Mouse (Mus musculus): ENCODE results near the gene Rapgef1. TPM values are rescaled to one million over a fixed set of nuclear protein-coding genes. Genes with fewer than 3 reads are reported as not detected.
A peak's percentile ranks its signal among the peaks of the same experiment; 100 is the strongest.

Gene Rapgef1
- polyA plus RNA-seq (2015; fragmentation: Nextera tagmentation; extraction: Ambion mirVana), result 13.5 and 15.5 TPM in 2 replicates

GRCm38 (mm10) chr2:29619484-29620300 lies at the start of gene Rapgef1:
Gene Rapgef1, plus strand, starts transcription at chr2:29619720.
- H3K4me1 ChIP-seq (replicated peaks), result peaks cover 45% of the 10 kb centered on the region
- peak; percentile 81 for ATAC-seq (ENCODE audit: low read depth)
- H3K36me3 ChIP-seq, result no peaks in the 10 kb centered on the region
- H3K9ac ChIP-seq, result peak within 1 kb of the TSS; percentile 91
- no peaks in the 10 kb centered on the region for H3K27me3 ChIP-seq
- H3K4me2 ChIP-seq, result peak within 1 kb of the TSS; percentile 85
- peak within 1 kb of the TSS; percentile 85 for H3K4me3 ChIP-seq
- H3K9me3 ChIP-seq, result no peaks in the 10 kb centered on the region
- peak within 1 kb of the TSS; percentile 93 for H3K27ac ChIP-seq (replicated peaks)
- WGBS, result under 1% methylated on average over 76 of the region's 101 CpGs

GRCm38 (mm10) chr2:29571921-29572700 lies 47.4 kb upstream of the Rapgef1 start:
- Histone ChIP-seq H3K4me2 (no peak overlapping the region), H3K9ac (no peak overlapping the region), H3K9me3 (no peaks in the 10 kb centered on the region), H3K27me3 (no peaks in the 10 kb centered on the region), H3K4me1 (replicated peaks) (peaks cover 33% of the 10 kb centered on the region), H3K4me3 (no peak overlapping the region), H3K36me3 (no peaks in the 10 kb centered on the region), H3K27ac (replicated peaks) (no peak overlapping the region)
- WGBS, result 65% methylated on average over 9 of the region's 9 CpGs
- ATAC-seq (ENCODE audit: low read depth), result no peak

- WGBS, result 18% methylated on average over 5 of the region's 5 CpGs
- Histone ChIP-seq H3K4me3 (no peak overlapping the region), H3K4me2 (no peak overlapping the region), H3K9ac (no peak overlapping the region), H3K36me3 (no peaks in the 10 kb centered on the region), H3K9me3 (no peaks in the 10 kb centered on the region), H3K27ac (replicated peaks) (peak overlapping the region; percentile 46), H3K4me1 (replicated peaks) (peaks cover 33% of the 10 kb centered on the region), H3K27me3 (no peaks in the 10 kb centered on the region)
- no peak for ATAC-seq (ENCODE audit: low read depth)
Observed at GRCm38 (mm10) chr2:29572811-29573427, 46.6 kb upstream of the Rapgef1 start.

GRCm38 (mm10) chr2:29573591-29573990 lies 45.9 kb upstream of the Rapgef1 start:
- Histone ChIP-seq H3K4me2 (no peak overlapping the region), H3K9me3 (no peaks in the 10 kb centered on the region), H3K36me3 (no peaks in the 10 kb centered on the region), H3K9ac (no peak overlapping the region), H3K27ac (replicated peaks) (no peak overlapping the region), H3K4me3 (no peak overlapping the region), H3K27me3 (no peaks in the 10 kb centered on the region), H3K4me1 (replicated peaks) (peaks cover 33% of the 10 kb centered on the region)
- no peak for ATAC-seq (ENCODE audit: low read depth)
- WGBS, result 5% methylated on average over 5 of the region's 5 CpGs

- H3K27me3 ChIP-seq, result no peaks in the 10 kb centered on the region
- no peak overlapping the region for H3K9ac ChIP-seq
- H3K27ac ChIP-seq (replicated peaks), result no peak overlapping the region
- H3K4me3 ChIP-seq, result no peak overlapping the region
- H3K4me1 ChIP-seq (replicated peaks), result peaks cover 33% of the 10 kb centered on the region
- no peaks in the 10 kb centered on the region for H3K9me3 ChIP-seq
- H3K4me2 ChIP-seq, result 0 out of 2 replicates have a peak overlapping the region, but pooled peaks have one; percentile 3
- ATAC-seq (ENCODE audit: low read depth), result no peak
- 6% methylated on average over 11 of the region's 11 CpGs for WGBS
- no peaks in the 10 kb centered on the region for H3K36me3 ChIP-seq
Observed at GRCm38 (mm10) chr2:29574187-29574586, 45.3 kb upstream of the Rapgef1 start.

- no peaks in the 10 kb centered on the region for H3K27me3 ChIP-seq
- no peak overlapping the region for H3K27ac ChIP-seq (replicated peaks)
- no peaks in the 10 kb centered on the region for H3K9me3 ChIP-seq
- H3K9ac ChIP-seq, result no peak overlapping the region
- 2% methylated on average over 7 of the region's 7 CpGs for WGBS
- H3K36me3 ChIP-seq, result no peaks in the 10 kb centered on the region
- no peak overlapping the region for H3K4me2 ChIP-seq
- ATAC-seq (ENCODE audit: low read depth), result 0 out of 2 replicates have a peak, but pooled peaks have one; percentile 45
- H3K4me3 ChIP-seq, result no peak overlapping the region
- peaks cover 17% of the 10 kb centered on the region for H3K4me1 ChIP-seq (replicated peaks)
Observed at GRCm38 (mm10) chr2:29582415-29582814, 37.1 kb upstream of the Rapgef1 start.

- Histone ChIP-seq H3K4me3 (no peak overlapping the region), H3K9me3 (no peaks in the 10 kb centered on the region), H3K27ac (replicated peaks) (peak overlapping the region; percentile 74), H3K36me3 (no peaks in the 10 kb centered on the region), H3K4me1 (replicated peaks) (peaks cover 17% of the 10 kb centered on the region), H3K4me2 (peak overlapping the region; percentile 21; the same call in 1 of the 2 replicates), H3K27me3 (no peaks in the 10 kb centered on the region), H3K9ac (peak overlapping the region; percentile 22; the same call in 1 of the 2 replicates)
- WGBS, result 16% methylated on average over 8 of the region's 8 CpGs
- ATAC-seq (ENCODE audit: low read depth), result peak; percentile 62; the same call in 1 of the 2 replicates
Observed at GRCm38 (mm10) chr2:29586017-29586702, 33.4 kb upstream of the Rapgef1 start.

- ATAC-seq (ENCODE audit: low read depth), result no peak
Observed at GRCm38 (mm10) chr2:29588006-29588405, 31.5 kb upstream of the Rapgef1 start.

GRCm38 (mm10) chr2:29589266-29589665 lies 30.3 kb upstream of the Rapgef1 start:
- no peak overlapping the region for H3K27ac ChIP-seq (replicated peaks)
- H3K4me2 ChIP-seq, result no peak overlapping the region
- H3K9ac ChIP-seq, result no peak overlapping the region
- no peak overlapping the region for H3K4me3 ChIP-seq
- WGBS, result 16% methylated on average over 10 of the region's 10 CpGs
- no peak for ATAC-seq (ENCODE audit: low read depth)
- H3K4me1 ChIP-seq (replicated peaks), result peaks cover 23% of the 10 kb centered on the region
- H3K27me3 ChIP-seq, result no peaks in the 10 kb centered on the region
- H3K36me3 ChIP-seq, result no peaks in the 10 kb centered on the region
- no peaks in the 10 kb centered on the region for H3K9me3 ChIP-seq

More at GRCm38 (mm10) chr2:29588006-29588405, 31.5 kb upstream of the Rapgef1 start:
- Histone ChIP-seq H3K4me1 (replicated peaks) (peaks cover 21% of the 10 kb centered on the region), H3K9ac (no peak overlapping the region), H3K9me3 (no peaks in the 10 kb centered on the region), H3K4me3 (no peak overlapping the region), H3K36me3 (no peaks in the 10 kb centered on the region), H3K27me3 (no peaks in the 10 kb centered on the region), H3K27ac (replicated peaks) (no peak overlapping the region), H3K4me2 (no peak overlapping the region)
- 68% methylated on average over 4 of the region's 4 CpGs for WGBS

GRCm38 (mm10) chr2:29591626-29592025 lies 27.9 kb upstream of the Rapgef1 start:
- WGBS, result 83% methylated on average over 6 of the region's 6 CpGs
- H3K9ac ChIP-seq, result no peak overlapping the region
- H3K36me3 ChIP-seq, result no peaks in the 10 kb centered on the region
- ATAC-seq (ENCODE audit: low read depth), result no peak
- H3K4me3 ChIP-seq, result no peak overlapping the region
- peaks cover 10% of the 10 kb centered on the region for H3K4me1 ChIP-seq (replicated peaks)
- no peak overlapping the region for H3K27ac ChIP-seq (replicated peaks)
- H3K9me3 ChIP-seq, result no peaks in the 10 kb centered on the region
- no peak overlapping the region for H3K4me2 ChIP-seq
- H3K27me3 ChIP-seq, result no peaks in the 10 kb centered on the region

GRCm38 (mm10) chr2:29592537-29592936 lies 27.0 kb upstream of the Rapgef1 start:
- Histone ChIP-seq H3K4me1 (replicated peaks) (0 out of 2 replicates have a peak, but pooled peaks cover 6% of the 10 kb centered on the region), H3K4me3 (no peak overlapping the region), H3K27me3 (no peaks in the 10 kb centered on the region), H3K36me3 (no peaks in the 10 kb centered on the region), H3K4me2 (no peak overlapping the region), H3K9me3 (no peaks in the 10 kb centered on the region), H3K9ac (no peak overlapping the region), H3K27ac (replicated peaks) (no peak overlapping the region)
- 77% methylated on average over 8 of the region's 8 CpGs for WGBS
- ATAC-seq (ENCODE audit: low read depth), result no peak

Measured in neural tube, embryonic 13.5 days (tissue).